Comparison of ENCODE assay signal across 16 mouse cellular contexts in the genomic region with DNA sequence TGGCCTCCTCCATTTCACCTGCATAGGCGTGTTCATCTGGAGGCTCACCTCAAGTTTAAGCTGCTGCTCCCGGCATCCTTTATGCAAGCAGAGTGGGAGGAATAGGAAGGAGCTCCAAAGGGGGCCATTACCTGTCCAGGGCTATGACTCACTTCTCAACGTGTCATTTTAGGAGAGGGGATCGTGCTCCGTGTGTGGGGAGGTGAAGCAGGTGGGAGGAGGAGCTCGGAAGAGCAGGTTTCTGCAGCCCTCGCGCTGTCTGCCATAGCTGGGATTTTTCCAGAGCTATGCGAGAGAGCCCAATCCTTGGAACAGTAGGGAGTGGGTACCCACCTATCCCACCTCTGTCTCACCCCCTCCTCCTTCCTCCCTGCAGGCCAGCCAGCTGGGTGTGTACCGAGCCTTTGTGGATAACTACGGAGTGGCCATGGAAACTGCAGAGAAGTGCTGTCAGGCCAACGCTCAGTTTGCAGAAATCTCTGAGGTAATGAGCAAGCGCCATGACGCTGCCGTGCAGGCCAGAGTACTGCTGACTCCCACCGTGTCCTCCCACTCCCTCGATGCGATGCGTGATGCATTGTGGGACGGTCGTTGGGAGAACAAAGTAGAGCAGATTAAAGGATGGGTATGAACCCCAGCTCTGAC.
DNase-seq lines count a peak whose midpoint lies in the region; ATAC-seq and TF ChIP-seq lines count a peak whose summit lies in the region.
"Had no signal": no experiment of that assay in that cellular context is flagged by ENCODE, and none has a peak within 500 bp of the region (broad histone marks: within the 10 kb centered on the region; RNA-seq: fewer than 3 reads in every experiment).

No protein-coding gene starts in this region.

- intact Hi-C loops in left cerebral cortex, postnatal 4 days (cut with DNase I), result no loop called here

- no peak overlapping the region for H3K4me2 ChIP-seq in hindbrain, embryonic 13.5 days
- H3K4me2 ChIP-seq in hindbrain, embryonic 16.5 days (ENCODE audit: low read length), result no peak overlapping the region
- H3K4me2 ChIP-seq in stomach, embryonic 14.5 days (replicated peaks; ENCODE audit: low read depth, low read length), result no peak overlapping the region
- H3K4me2 ChIP-seq in stomach, postnatal 0 days (replicated peaks; ENCODE audit: low read depth), result no peak overlapping the region
- H3K4me2 ChIP-seq: heart, embryonic 12.5 days; liver, embryonic 12.5 days had no signal

- peak; percentile 25; the same call in 1 of the 2 replicates for ATAC-seq in hindbrain, embryonic 13.5 days (ENCODE audit: low FRiP score)
- no peak for ATAC-seq in hindbrain, embryonic 16.5 days
- ATAC-seq in stomach, embryonic 14.5 days (ENCODE audit: insufficient number of reproducible peaks, insufficient read depth, low FRiP score, low read depth), result 0 out of 2 replicates have a peak, but pooled peaks have one; percentile 12
- ATAC-seq in stomach, postnatal 0 days (ENCODE audit: low FRiP score, low TSS enrichment), result no peak; the same call in 1 of the 2 replicates
- ATAC-seq: liver, embryonic 12.5 days had no signal

- TF ChIP-seq CTCF in stomach, postnatal 0 days (IDR thresholded peaks at IDR 0.05; ENCODE audit: low read depth), result no peak

- TF ChIP-seq EP300 in stomach, postnatal 0 days (optimal IDR thresholded peaks at IDR 0.05), result no peak

- H3K27me3 ChIP-seq in hindbrain, embryonic 13.5 days, result no peaks in the 10 kb centered on the region
- H3K27me3 ChIP-seq in hindbrain, embryonic 16.5 days (replicated peaks; ENCODE audit: control insufficient read depth, insufficient read depth, low read length), result no peaks in the 10 kb centered on the region
- no peaks in the 10 kb centered on the region for H3K27me3 ChIP-seq in stomach, embryonic 14.5 days (ENCODE audit: control insufficient read depth, insufficient read depth, low read length)
- no peaks in the 10 kb centered on the region for H3K27me3 ChIP-seq in stomach, postnatal 0 days (ENCODE audit: control insufficient read depth, insufficient read depth, low read length)
- H3K27me3 ChIP-seq: heart, embryonic 12.5 days; liver, embryonic 12.5 days had no signal

- peaks cover 14% of the 10 kb centered on the region for H3K4me1 ChIP-seq in hindbrain, embryonic 13.5 days (replicated peaks)
- H3K4me1 ChIP-seq in hindbrain, embryonic 16.5 days (ENCODE audit: control insufficient read depth, insufficient read depth, low read depth, low read length), result peaks cover 5% of the 10 kb centered on the region
- H3K4me1 ChIP-seq in stomach, embryonic 14.5 days (ENCODE audit: control insufficient read depth, insufficient read depth, low read length), result no peaks in the 10 kb centered on the region
- H3K4me1 ChIP-seq in stomach, postnatal 0 days (replicated peaks; ENCODE audit: control insufficient read depth, insufficient read depth), result no peaks in the 10 kb centered on the region
- H3K4me1 ChIP-seq: liver, embryonic 12.5 days had no signal

- DNase-seq in left cerebral cortex, adult 9 months (ENCODE audit: low spot score in 2 of 2), result peak; percentile 55 to 57
- no peak for DNase-seq in left cerebral cortex, postnatal 4 days
- no peak for DNase-seq in stomach, postnatal 0 days (ENCODE audit: low spot score)
- peak; percentile 55 for DNase-seq in telencephalon, adult 2 months (ENCODE audit: low read depth, low spot score)
- no peak for DNase-seq in urinary bladder, postnatal 4 days (ENCODE audit: low spot score in 2 of 2)
- DNase-seq: adrenal gland, postnatal 14 days; gastrocnemius, postnatal 36 days; heart, postnatal 4 days; kidney, adult 2 months; kidney, postnatal 4 days had no signal

- 83% methylated on average over 21 of the region's 21 CpGs for WGBS in hindbrain, embryonic 13.5 days
- 79% methylated on average over 21 of the region's 21 CpGs for WGBS in hindbrain, embryonic 16.5 days
- WGBS in stomach, embryonic 14.5 days, result 89% methylated on average over 21 of the region's 21 CpGs
- 83% methylated on average over 21 of the region's 21 CpGs for WGBS in stomach, postnatal 0 days

- no peak overlapping the region for H3K9ac ChIP-seq in hindbrain, embryonic 13.5 days
- no peak overlapping the region for H3K9ac ChIP-seq in hindbrain, embryonic 16.5 days (ENCODE audit: low read depth, low read length)
- H3K9ac ChIP-seq in stomach, embryonic 14.5 days (replicated peaks; ENCODE audit: low read depth, low read length), result no peak overlapping the region
- no peak overlapping the region for H3K9ac ChIP-seq in stomach, postnatal 0 days (ENCODE audit: low read length)
- H3K9ac ChIP-seq: heart, embryonic 12.5 days; liver, embryonic 12.5 days had no signal

- no peaks in the 10 kb centered on the region for H3K9me3 ChIP-seq in hindbrain, embryonic 13.5 days
- H3K9me3 ChIP-seq in hindbrain, embryonic 16.5 days (ENCODE audit: control insufficient read depth, low read length), result no peaks in the 10 kb centered on the region
- no peaks in the 10 kb centered on the region for H3K9me3 ChIP-seq in stomach, embryonic 14.5 days (ENCODE audit: control insufficient read depth, low read depth, low read length)
- H3K9me3 ChIP-seq in stomach, postnatal 0 days (ENCODE audit: control insufficient read depth, low read length), result no peaks in the 10 kb centered on the region
- H3K9me3 ChIP-seq: heart, embryonic 12.5 days; liver, embryonic 12.5 days had no signal

- peak overlapping the region; percentile 19; the same call in 1 of the 2 replicates for H3K27ac ChIP-seq in hindbrain, embryonic 13.5 days
- H3K27ac ChIP-seq in hindbrain, embryonic 16.5 days (ENCODE audit: low read depth, low read length), result no peak overlapping the region
- no peak overlapping the region for H3K27ac ChIP-seq in stomach, embryonic 14.5 days (ENCODE audit: low read length)
- no peak overlapping the region for H3K27ac ChIP-seq in stomach, postnatal 0 days (replicated peaks)
- H3K27ac ChIP-seq: liver, embryonic 12.5 days had no signal

- H3K36me3 ChIP-seq in hindbrain, embryonic 13.5 days, result peaks cover 81% of the 10 kb centered on the region
- peaks cover 21% of the 10 kb centered on the region for H3K36me3 ChIP-seq in hindbrain, embryonic 16.5 days (ENCODE audit: control insufficient read depth, insufficient read depth, low read length)
- peaks cover 19% of the 10 kb centered on the region for H3K36me3 ChIP-seq in stomach, embryonic 14.5 days (ENCODE audit: control insufficient read depth, insufficient read depth, low read length)
- peaks cover 13% of the 10 kb centered on the region for H3K36me3 ChIP-seq in stomach, postnatal 0 days (ENCODE audit: control insufficient read depth, insufficient read depth, low read length)
- H3K36me3 ChIP-seq: G1E had no signal

- H3K4me3 ChIP-seq in hindbrain, embryonic 13.5 days, result no peak overlapping the region
- H3K4me3 ChIP-seq in hindbrain, embryonic 16.5 days (ENCODE audit: low read length), result no peak overlapping the region
- H3K4me3 ChIP-seq in stomach, embryonic 14.5 days (ENCODE audit: low read depth, low read length), result no peak overlapping the region
- H3K4me3 ChIP-seq in stomach, postnatal 0 days (ENCODE audit: low read depth, low read length), result no peak overlapping the region
- H3K4me3 ChIP-seq: heart, embryonic 12.5 days; liver, embryonic 12.5 days had no signal

Comparison
In these comparisons a context has a peak if more than half of its experiments do, and no peak if none do; other contexts are left out.
1. ATAC-seq: peak in hindbrain, embryonic 13.5 days (single experiment) and stomach, embryonic 14.5 days (single experiment); none in hindbrain, embryonic 16.5 days (single experiment) and stomach, postnatal 0 days (single experiment).
2. DNase-seq: peak in left cerebral cortex, adult 9 months (2 of 2) and telencephalon, adult 2 months (single experiment); none in left cerebral cortex, postnatal 4 days (single experiment), stomach, postnatal 0 days (single experiment) and urinary bladder, postnatal 4 days (0 of 2).